24 mouse cellular contexts compared by ENCODE assay signal in the genomic region with DNA sequence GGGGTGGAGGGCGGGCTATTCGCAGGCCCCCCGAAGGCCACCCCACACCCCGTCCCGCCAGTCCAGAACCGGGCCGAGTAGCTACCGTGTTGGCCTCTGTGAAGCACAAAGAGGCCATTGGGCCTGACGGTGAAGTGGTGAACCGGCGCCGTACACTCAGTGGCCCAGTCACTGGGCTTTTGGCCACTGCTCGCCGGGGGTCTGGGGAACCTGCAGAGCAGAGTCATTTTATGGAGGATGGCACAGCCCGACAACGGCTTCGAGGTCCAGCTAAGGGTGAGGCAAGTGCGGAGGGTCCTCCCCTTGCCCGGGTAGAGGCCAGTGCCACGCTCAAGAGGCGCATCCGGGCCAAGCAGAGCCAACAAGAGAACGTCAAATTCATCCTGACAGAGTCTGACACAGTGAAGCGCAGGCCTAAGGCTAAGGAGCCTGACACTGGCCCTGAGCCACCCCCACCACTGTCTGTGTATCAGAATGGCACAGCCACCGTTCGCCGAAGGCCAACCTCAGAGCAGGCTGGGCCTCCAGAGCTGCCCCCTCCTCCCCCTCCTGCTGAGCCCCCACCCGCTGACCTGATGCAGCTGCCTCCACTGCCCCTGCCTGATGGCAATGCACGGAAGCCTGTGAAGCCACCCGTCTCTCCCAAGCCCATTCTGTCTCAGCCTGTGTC. TPM values are rescaled to one million over a fixed set of nuclear protein-coding genes. Genes with fewer than 3 reads are reported as not detected.
A peak's percentile ranks its signal among the peaks of the same experiment; 100 is the strongest.
DNase-seq lines count a peak whose midpoint lies in the region; ATAC-seq and TF ChIP-seq lines count a peak whose summit lies in the region.
"Had no signal": no experiment of that assay in that cellular context is flagged by ENCODE, and none has a peak within 500 bp of the region (broad histone marks: within the 10 kb centered on the region; RNA-seq: fewer than 3 reads in every experiment).

No protein-coding gene starts in this region.

- no peak for DNase-seq in forebrain, embryonic 10.5 days (ENCODE audit: extremely low spot score, low spot score)
- no peak for DNase-seq in forebrain, postnatal 0 days
- DNase-seq in midbrain, embryonic 14.5 days: no peak
- DNase-seq in midbrain, embryonic 11.5 days (ENCODE audit: low spot score, missing footprints): no peak
- no peak for DNase-seq in heart, adult 18-20 months
- DNase-seq: kidney, adult 18-20 months; layer of hippocampus, postnatal 36 days; liver, postnatal 0 days; lung, postnatal 10 days; right cerebral cortex, adult 18-20 months; thymus, adult 18-20 months; thymus, postnatal 4 days had no signal

- 0 out of 2 replicates have a peak overlapping the region, but pooled peaks have one; percentile 2 for H3K4me3 ChIP-seq in forebrain, embryonic 10.5 days
- H3K4me3 ChIP-seq in forebrain, postnatal 0 days (ENCODE audit: low read depth, low read length): no peak overlapping the region
- no peak overlapping the region for H3K4me3 ChIP-seq in midbrain, embryonic 14.5 days (replicated peaks; ENCODE audit: low read depth, low read length)
- no peak overlapping the region for H3K4me3 ChIP-seq in midbrain, embryonic 11.5 days (ENCODE audit: low read depth, low read length)
- peak overlapping the region; percentile 20 for H3K4me3 ChIP-seq in ES-Bruce4 (ENCODE audit: low read depth, low read length)
- no peak overlapping the region for H3K4me3 ChIP-seq in myocyte
- H3K4me3 ChIP-seq: forebrain, embryonic 12.5 days; limb, embryonic 10.5 days had no signal

- peaks cover 93% of the 10 kb centered on the region for H3K36me3 ChIP-seq in forebrain, embryonic 10.5 days (replicated peaks)
- H3K36me3 ChIP-seq in forebrain, postnatal 0 days (ENCODE audit: insufficient read depth): peaks cover 81% of the 10 kb centered on the region
- H3K36me3 ChIP-seq in midbrain, embryonic 14.5 days (ENCODE audit: control insufficient read depth, insufficient read depth, low read length): peaks cover 100% of the 10 kb centered on the region
- H3K36me3 ChIP-seq in midbrain, embryonic 11.5 days (ENCODE audit: control insufficient read depth, insufficient read depth, low read length): peaks cover 10% of the 10 kb centered on the region
- peaks cover 10% of the 10 kb centered on the region for H3K36me3 ChIP-seq in ES-Bruce4 (ENCODE audit: control insufficient read depth, insufficient read depth, low read length, poor library complexity, severe bottlenecking)
- no peaks in the 10 kb centered on the region for H3K36me3 ChIP-seq in myocyte (ENCODE audit: control insufficient read depth, insufficient read depth)

- TF ChIP-seq EP300 in ES-Bruce4 (IDR thresholded peaks at IDR 0.05; ENCODE audit: insufficient read depth, low read depth, low read length): no peak

- TF ChIP-seq POLR2A in ES-Bruce4 (IDR thresholded peaks at IDR 0.05; ENCODE audit: insufficient read depth, low read length): no peak
- no peak for TF ChIP-seq POLR2A in myocyte (IDR thresholded peaks at IDR 0.05; ENCODE audit: insufficient read length, low read depth)

- H3K9me3 ChIP-seq in forebrain, embryonic 10.5 days: no peaks in the 10 kb centered on the region
- H3K9me3 ChIP-seq in forebrain, postnatal 0 days (ENCODE audit: low read length): no peaks in the 10 kb centered on the region
- no peaks in the 10 kb centered on the region for H3K9me3 ChIP-seq in midbrain, embryonic 14.5 days (ENCODE audit: control insufficient read depth, low read length)
- H3K9me3 ChIP-seq in midbrain, embryonic 11.5 days (ENCODE audit: control insufficient read depth, low read length): no peaks in the 10 kb centered on the region
- H3K9me3 ChIP-seq in ES-Bruce4 (replicated peaks; ENCODE audit: control insufficient read depth, insufficient read depth, low read length, poor library complexity, severe bottlenecking): no peaks in the 10 kb centered on the region
- H3K9me3 ChIP-seq: forebrain, embryonic 12.5 days; heart, embryonic 13.5 days; limb, embryonic 10.5 days had no signal

- no peak for TF ChIP-seq CTCF in forebrain, postnatal 0 days (IDR thresholded peaks at IDR 0.05; ENCODE audit: low read depth)
- TF ChIP-seq CTCF in ES-Bruce4 (IDR thresholded peaks at IDR 0.05; ENCODE audit: low read depth, low read length): no peak

- H3K4me1 ChIP-seq in forebrain, embryonic 10.5 days: peaks cover 16% of the 10 kb centered on the region
- H3K4me1 ChIP-seq in forebrain, postnatal 0 days (ENCODE audit: insufficient read depth): no peaks in the 10 kb centered on the region
- no peaks in the 10 kb centered on the region for H3K4me1 ChIP-seq in midbrain, embryonic 14.5 days (ENCODE audit: control insufficient read depth, insufficient read depth, low read length)
- H3K4me1 ChIP-seq in midbrain, embryonic 11.5 days (ENCODE audit: control insufficient read depth, insufficient read depth, low read length): no peaks in the 10 kb centered on the region
- peaks cover 2% of the 10 kb centered on the region for H3K4me1 ChIP-seq in ES-Bruce4 (ENCODE audit: control insufficient read depth, insufficient read depth, low read length)

- H3ac ChIP-seq in myocyte (ENCODE audit: control insufficient read depth, insufficient read length): no peak overlapping the region

- H3K9ac ChIP-seq in forebrain, postnatal 0 days: no peak overlapping the region
- 0 out of 2 replicates have a peak overlapping the region, but pooled peaks have one; percentile 1 for H3K9ac ChIP-seq in midbrain, embryonic 14.5 days (replicated peaks; ENCODE audit: low read length)
- H3K9ac ChIP-seq in midbrain, embryonic 11.5 days (ENCODE audit: low read length): no peak overlapping the region
- H3K9ac ChIP-seq in ES-Bruce4 (ENCODE audit: low read depth, poor library complexity, severe bottlenecking): no peak overlapping the region
- H3K9ac ChIP-seq: forebrain, embryonic 12.5 days; liver, postnatal 0 days had no signal

- 93% methylated on average over 30 of the region's 30 CpGs for WGBS in forebrain, embryonic 10.5 days
- 90% methylated on average over 30 of the region's 30 CpGs for whole genome bisulfite sequencing in forebrain, postnatal 0 days
- WGBS in midbrain, embryonic 14.5 days: 90% methylated on average over 30 of the region's 30 CpGs
- 89% methylated on average over 30 of the region's 30 CpGs for WGBS in midbrain, embryonic 11.5 days

- no peak overlapping the region for H3K27ac ChIP-seq in forebrain, embryonic 10.5 days
- no peak overlapping the region; the same call in 1 of the 2 replicates for H3K27ac ChIP-seq in forebrain, postnatal 0 days (ENCODE audit: low read depth, low read length)
- H3K27ac ChIP-seq in midbrain, embryonic 14.5 days (replicated peaks; ENCODE audit: low read depth, low read length): no peak overlapping the region
- no peak overlapping the region for H3K27ac ChIP-seq in midbrain, embryonic 11.5 days (ENCODE audit: low read depth, low read length)
- no peak overlapping the region for H3K27ac ChIP-seq in ES-Bruce4 (ENCODE audit: insufficient read depth, low read length)
- H3K27ac ChIP-seq: forebrain, embryonic 12.5 days; heart, embryonic 13.5 days; kidney, postnatal 0 days had no signal

- H3K4me2 ChIP-seq in forebrain, postnatal 0 days (ENCODE audit: low read depth): no peak overlapping the region
- H3K4me2 ChIP-seq in midbrain, embryonic 14.5 days (ENCODE audit: low read length): no peak overlapping the region
- H3K4me2 ChIP-seq in midbrain, embryonic 11.5 days: no peak overlapping the region
- H3K4me2 ChIP-seq in myocyte (ENCODE audit: low read depth): no peak overlapping the region
- H3K4me2 ChIP-seq: forebrain, embryonic 12.5 days had no signal

- ATAC-seq in forebrain, postnatal 0 days: no peak
- ATAC-seq in midbrain, embryonic 14.5 days (ENCODE audit: low FRiP score, low TSS enrichment): no peak
- no peak for ATAC-seq in midbrain, embryonic 11.5 days (ENCODE audit: low FRiP score)
- ATAC-seq: liver, postnatal 0 days had no signal

- no peaks in the 10 kb centered on the region for H3K79me2 ChIP-seq in myocyte (ENCODE audit: control insufficient read depth, insufficient read depth)

- H3K27me3 ChIP-seq in forebrain, embryonic 10.5 days (ENCODE audit: poor library complexity, severe bottlenecking): peaks cover 20% of the 10 kb centered on the region
- H3K27me3 ChIP-seq in forebrain, postnatal 0 days (ENCODE audit: insufficient read depth, low read length): no peaks in the 10 kb centered on the region
- H3K27me3 ChIP-seq in midbrain, embryonic 14.5 days (ENCODE audit: control insufficient read depth, insufficient read depth, low read length): no peaks in the 10 kb centered on the region
- no peaks in the 10 kb centered on the region for H3K27me3 ChIP-seq in midbrain, embryonic 11.5 days (ENCODE audit: control insufficient read depth, insufficient read depth, low read length)
- H3K27me3 ChIP-seq in ES-Bruce4 (ENCODE audit: control insufficient read depth, insufficient read depth, low read length, poor library complexity, severe bottlenecking): no peaks in the 10 kb centered on the region
- peaks cover 6% of the 10 kb centered on the region for H3K27me3 ChIP-seq in myocyte (ENCODE audit: control insufficient read depth, insufficient read depth, insufficient read length)

RNA-seq across cellular contexts. Expression of a gene that starts 17.0 kb away (rescaled TPM):
- polyA plus RNA-seq in forebrain, embryonic 10.5 days (2016; fragmentation: Nextera tagmentation; extraction: Ambion mirVana): 3.8 and 4.3 TPM in 2 replicates
- total RNA-seq in forebrain, postnatal 0 days (2014; rRNA removed): 90.0 and 113 TPM in 2 replicates
- polyA plus RNA-seq in forebrain, postnatal 0 days (2015; fragmentation: Nextera tagmentation; extraction: Ambion mirVana): 14.9 and 25.3 TPM in 2 replicates
- polyA plus RNA-seq in midbrain, embryonic 14.5 days (2014; fragmentation: Nextera tagmentation; extraction: Ambion mirVana): 34.8 and 37.5 TPM in 2 replicates
- 5.5 and 6.2 TPM in 2 replicates for polyA plus RNA-seq in midbrain, embryonic 11.5 days (2014; fragmentation: Nextera tagmentation; extraction: Ambion mirVana)
- 1.7 and 3.3 TPM in 2 replicates for polyA plus RNA-seq in ES-Bruce4 (2011; ENCODE audit: insufficient read depth, insufficient read length, low read depth, missing spikeins)
- polyA plus RNA-seq in myocyte (2012; fragmentation: generic; extraction: Trizol): 0.16 TPM
- under 1 TPM; 0.15 to 0.20 TPM for total RNA-seq in heart, adult 18-20 months (2021)
- total RNA-seq: granulocyte monocyte progenitor cell, adult 5-6 weeks; megakaryocyte, adult 5-6 weeks; neutrophil, adult 5-6 weeks had no signal
- polyA plus RNA-seq: liver, postnatal 0 days had no signal

RNA-seq across cellular contexts. Expression of a gene that starts 22.3 kb away (rescaled TPM):
- 128 and 132 TPM in 2 replicates for polyA plus RNA-seq in forebrain, embryonic 10.5 days (2016; fragmentation: Nextera tagmentation; extraction: Ambion mirVana)
- 145 and 168 TPM in 2 replicates for total RNA-seq in forebrain, postnatal 0 days (2014; rRNA removed)
- 81.4 and 82.0 TPM in 2 replicates for polyA plus RNA-seq in forebrain, postnatal 0 days (2015; fragmentation: Nextera tagmentation; extraction: Ambion mirVana)
- 86.2 and 90.8 TPM in 2 replicates for polyA plus RNA-seq in midbrain, embryonic 14.5 days (2014; fragmentation: Nextera tagmentation; extraction: Ambion mirVana)
- 67.1 and 80.8 TPM in 2 replicates for polyA plus RNA-seq in midbrain, embryonic 11.5 days (2014; fragmentation: Nextera tagmentation; extraction: Ambion mirVana)
- polyA plus RNA-seq in ES-Bruce4 (2011; ENCODE audit: insufficient read depth, insufficient read length, low read depth, missing spikeins): 145 and 168 TPM in 2 replicates
- polyA plus RNA-seq in myocyte (2012; fragmentation: generic; extraction: Trizol): 112 TPM
- total RNA-seq in heart, adult 18-20 months (2021): 10 to 100 TPM; 35.8 to 38.5 TPM

RNA-seq across cellular contexts. Expression of a gene that starts 26.5 kb away (rescaled TPM):
- 36.8 and 40.0 TPM in 2 replicates for polyA plus RNA-seq in forebrain, embryonic 10.5 days (2016; fragmentation: Nextera tagmentation; extraction: Ambion mirVana)
- 36.5 and 45.5 TPM in 2 replicates for total RNA-seq in forebrain, postnatal 0 days (2014; rRNA removed)
- 23.9 and 28.2 TPM in 2 replicates for polyA plus RNA-seq in forebrain, postnatal 0 days (2015; fragmentation: Nextera tagmentation; extraction: Ambion mirVana)
- polyA plus RNA-seq in midbrain, embryonic 14.5 days (2014; fragmentation: Nextera tagmentation; extraction: Ambion mirVana): 36.2 and 43.0 TPM in 2 replicates
- polyA plus RNA-seq in midbrain, embryonic 11.5 days (2014; fragmentation: Nextera tagmentation; extraction: Ambion mirVana): 28.9 and 30.3 TPM in 2 replicates
- polyA plus RNA-seq in ES-Bruce4 (2011; ENCODE audit: insufficient read depth, insufficient read length, low read depth, missing spikeins) (20.4 and 22.8 TPM in 2 replicates), myocyte (2012; fragmentation: generic; extraction: Trizol) (16.5 TPM)
- total RNA-seq in heart, adult 18-20 months (2021): 10 to 100 TPM in 1 of 2 experiments, 1 to 10 TPM in 1; 8.1 to 10.3 TPM

RNA-seq across cellular contexts. Expression of a gene that starts 28.6 kb away (rescaled TPM):
- polyA plus RNA-seq in forebrain, embryonic 10.5 days (2016; fragmentation: Nextera tagmentation; extraction: Ambion mirVana): 1.9 and 3.5 TPM in 2 replicates
- total RNA-seq in forebrain, postnatal 0 days (2014; rRNA removed): 5.0 and 7.1 TPM in 2 replicates
- polyA plus RNA-seq in forebrain, postnatal 0 days (2015; fragmentation: Nextera tagmentation; extraction: Ambion mirVana): 10.1 and 12.4 TPM in 2 replicates
- 4.9 and 6.5 TPM in 2 replicates for polyA plus RNA-seq in midbrain, embryonic 14.5 days (2014; fragmentation: Nextera tagmentation; extraction: Ambion mirVana)
- 1.8 and 2.2 TPM in 2 replicates for polyA plus RNA-seq in midbrain, embryonic 11.5 days (2014; fragmentation: Nextera tagmentation; extraction: Ambion mirVana)
- polyA plus RNA-seq in ES-Bruce4 (2011; ENCODE audit: insufficient read depth, insufficient read length, low read depth, missing spikeins) (1.2 and 1.5 TPM in 2 replicates), myocyte (2012; fragmentation: generic; extraction: Trizol) (0.35 TPM)
- not detected for total RNA-seq in heart, adult 18-20 months (2021)
- total RNA-seq: granulocyte monocyte progenitor cell, adult 5-6 weeks; heart, postnatal 25 days; neutrophil, adult 5-6 weeks had no signal

RNA-seq across cellular contexts. Expression of a gene that starts 31.7 kb away (rescaled TPM):
- 0.23 and 0.25 TPM in 2 replicates for polyA plus RNA-seq in forebrain, embryonic 10.5 days (2016; fragmentation: Nextera tagmentation; extraction: Ambion mirVana)
- total RNA-seq in forebrain, postnatal 0 days (2014; rRNA removed): 1.2 and 2.0 TPM in 2 replicates
- 1.6 and 4.3 TPM in 2 replicates for polyA plus RNA-seq in forebrain, postnatal 0 days (2015; fragmentation: Nextera tagmentation; extraction: Ambion mirVana)
- 0.45 TPM in 1 of 2 replicates, not detected in the other for polyA plus RNA-seq in midbrain, embryonic 14.5 days (2014; fragmentation: Nextera tagmentation; extraction: Ambion mirVana)
- polyA plus RNA-seq in midbrain, embryonic 11.5 days (2014; fragmentation: Nextera tagmentation; extraction: Ambion mirVana): 0.32 TPM in 1 of 2 replicates, not detected in the other
- not detected in 2 replicates for polyA plus RNA-seq in ES-Bruce4 (2011; ENCODE audit: insufficient read depth, insufficient read length, low read depth, missing spikeins)
- 0.53 TPM for polyA plus RNA-seq in myocyte (2012; fragmentation: generic; extraction: Trizol)
- total RNA-seq in heart, adult 18-20 months (2021): not detected
- total RNA-seq: gastrocnemius, adult 8-10 months; granulocyte monocyte progenitor cell, adult 5-6 weeks; heart, postnatal 25 days; liver, adult 2 months; neutrophil, adult 5-6 weeks had no signal
- polyA plus RNA-seq: forebrain, embryonic 12.5 days; limb, embryonic 10.5 days; liver, postnatal 0 days had no signal

Comparison
In these comparisons a context has a peak if more than half of its experiments do, and no peak if none do; other contexts are left out.
1. H3K4me3 ChIP-seq: peak in forebrain, embryonic 10.5 days (single experiment) and ES-Bruce4 (single experiment); none in forebrain, postnatal 0 days (single experiment), midbrain, embryonic 14.5 days (single experiment), midbrain, embryonic 11.5 days (single experiment) and myocyte (single experiment).